Mouse (Mus musculus): ENCODE results near the gene Exoc3l4.

Gene Exoc3l4

DNA sequence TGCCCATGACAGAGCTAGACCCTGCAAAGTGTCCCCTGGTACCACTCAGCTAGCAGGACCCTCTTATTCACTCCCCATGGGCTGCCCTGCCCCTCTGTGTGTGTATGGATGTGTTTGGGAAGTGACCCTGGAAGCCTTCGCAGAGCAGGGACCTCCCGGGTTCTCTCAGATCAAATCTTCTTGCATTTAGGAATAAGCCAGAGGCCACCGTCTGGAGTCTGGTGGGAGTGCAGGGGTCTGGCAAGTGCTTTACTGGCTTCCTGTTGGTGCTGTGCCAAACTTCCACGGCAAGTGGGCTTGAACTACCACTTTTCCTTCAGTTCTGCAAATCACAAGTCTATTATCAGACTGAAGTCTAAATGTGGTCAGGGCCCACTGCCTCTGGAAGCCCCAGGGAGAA lies 37.2 kb downstream of the Exoc3l4 start:
- DNase-seq = peak; percentile 65 to 70

- peak; percentile 51 for DNase-seq
Observed at GRCm38 (mm10) chr12:111454543-111455280, 37.9 kb downstream of the Exoc3l4 start.

- DNase-seq = no peak
Observed at GRCm38 (mm10) chr12:111455311-111455846, 38.6 kb downstream of the Exoc3l4 start.

DNA sequence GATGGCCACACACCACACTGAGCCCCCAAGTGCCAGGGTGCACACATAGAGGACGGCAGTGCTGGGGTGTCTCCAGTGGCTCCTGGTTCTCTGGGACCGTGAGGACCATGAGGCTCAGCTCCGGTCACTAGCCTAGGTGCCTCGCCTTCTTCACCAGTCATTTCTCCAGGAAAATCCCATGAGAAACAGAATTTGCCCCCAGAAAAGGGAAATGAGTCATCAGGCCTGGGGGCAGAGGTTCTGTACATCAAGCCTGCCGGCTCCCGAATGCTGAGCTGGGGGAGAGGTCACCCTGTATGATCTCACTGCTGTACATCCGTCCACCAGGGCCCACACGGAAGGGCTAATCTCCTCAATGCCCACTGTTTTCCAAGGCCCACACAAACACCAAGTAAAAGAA lies 39.0 kb downstream of the Exoc3l4 start:
- no peak for DNase-seq

DNA sequence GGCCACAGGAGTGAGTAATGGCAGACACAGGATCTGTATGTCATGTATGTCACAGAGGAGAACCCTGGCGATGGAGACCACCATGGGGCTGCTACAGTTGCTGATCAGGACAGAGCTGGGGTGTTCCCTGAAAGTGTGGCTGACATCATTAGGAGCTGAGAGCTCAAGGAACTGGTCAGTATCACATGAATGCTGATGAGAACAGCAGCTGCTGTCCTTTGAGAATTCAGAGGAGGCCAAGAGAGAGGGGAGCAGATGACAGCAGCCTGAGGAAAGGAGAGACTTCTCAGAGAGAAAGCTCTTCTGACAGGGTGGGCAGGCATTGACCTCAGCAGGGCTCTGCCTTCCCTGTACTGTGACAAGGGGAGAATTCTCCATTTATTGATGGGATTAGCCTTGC lies 40.9 kb downstream of the Exoc3l4 start:
- DNase-seq = no peak

- DNase-seq = no peak
Observed at GRCm38 (mm10) chr12:111463570-111463969, 46.8 kb downstream of the Exoc3l4 start.

GRCm38 (mm10) chr12:111466369-111466768 lies 49.6 kb downstream of the Exoc3l4 start:
- DNase-seq = no peak

DNA sequence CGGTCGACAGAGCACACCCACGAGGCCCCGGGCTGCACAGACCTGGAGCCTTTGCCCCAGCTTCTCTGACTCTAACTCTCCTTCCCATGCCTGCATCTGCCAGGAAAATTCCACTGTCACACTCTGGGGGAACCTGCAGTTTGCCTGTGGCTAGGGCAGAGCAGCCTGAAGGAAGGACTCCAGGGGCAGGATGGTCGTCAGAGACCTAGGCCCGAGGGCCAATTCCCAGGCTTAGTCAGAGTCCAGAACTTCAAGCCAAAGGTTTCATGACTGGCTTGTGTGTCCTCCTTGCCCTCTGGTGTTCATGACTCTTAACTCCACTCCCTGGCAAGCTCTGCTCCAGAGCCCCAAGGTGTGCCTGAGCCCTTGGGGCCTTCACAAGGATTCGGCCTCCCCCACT lies 51.4 kb downstream of the Exoc3l4 start:
- no peak for DNase-seq

GRCm38 (mm10) chr12:111469507-111469906 lies 52.7 kb downstream of the Exoc3l4 start:
- peak; percentile 87 to 91 for DNase-seq

DNA sequence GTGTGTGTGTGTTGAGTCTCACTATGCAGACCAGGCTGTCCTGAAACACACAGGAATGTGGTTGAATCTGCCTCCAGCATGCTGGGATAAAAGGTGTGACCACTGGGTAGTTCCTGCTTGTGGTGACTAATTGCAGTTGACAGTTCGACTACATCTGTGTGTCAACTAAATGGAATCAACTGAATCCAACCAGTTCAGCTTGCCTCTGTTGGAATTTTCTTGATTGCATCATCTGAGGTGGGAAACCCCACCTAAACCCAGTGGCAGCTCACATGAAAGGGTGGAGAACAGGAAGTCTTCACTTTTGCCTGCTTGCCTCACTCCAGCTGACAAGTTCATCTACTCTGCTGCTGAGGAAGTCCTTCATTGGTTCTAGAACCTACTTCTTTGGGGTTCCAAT lies 54.3 kb downstream of the Exoc3l4 start:
- DNase-seq = no peak

DNA sequence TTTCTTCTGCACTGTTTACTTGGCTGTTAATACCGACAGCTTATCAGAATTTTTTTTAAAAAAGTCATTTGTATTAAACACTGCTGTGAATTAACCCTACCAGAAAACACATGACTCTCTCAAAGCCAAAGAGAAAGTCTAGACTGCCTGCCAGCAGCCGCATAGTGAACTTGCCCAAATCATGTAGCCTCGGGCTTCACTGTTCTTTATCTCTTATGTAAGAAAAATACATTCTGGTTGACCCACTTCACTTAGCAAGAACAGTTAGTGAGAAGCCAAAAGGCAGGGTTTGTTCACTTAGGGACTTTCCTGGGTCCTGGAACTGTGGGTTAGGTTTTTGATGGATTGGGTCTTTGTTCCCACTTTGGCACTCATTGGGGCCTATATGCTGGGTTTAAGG lies 54.9 kb downstream of the Exoc3l4 start:
- DNase-seq = no peak

GRCm38 (mm10) chr12:111472886-111473285 lies 56.1 kb downstream of the Exoc3l4 start:
- peak; percentile 76 to 82 for DNase-seq

GRCm38 (mm10) chr12:111474384-111474783 lies 57.6 kb downstream of the Exoc3l4 start:
- DNase-seq = no peak

DNA sequence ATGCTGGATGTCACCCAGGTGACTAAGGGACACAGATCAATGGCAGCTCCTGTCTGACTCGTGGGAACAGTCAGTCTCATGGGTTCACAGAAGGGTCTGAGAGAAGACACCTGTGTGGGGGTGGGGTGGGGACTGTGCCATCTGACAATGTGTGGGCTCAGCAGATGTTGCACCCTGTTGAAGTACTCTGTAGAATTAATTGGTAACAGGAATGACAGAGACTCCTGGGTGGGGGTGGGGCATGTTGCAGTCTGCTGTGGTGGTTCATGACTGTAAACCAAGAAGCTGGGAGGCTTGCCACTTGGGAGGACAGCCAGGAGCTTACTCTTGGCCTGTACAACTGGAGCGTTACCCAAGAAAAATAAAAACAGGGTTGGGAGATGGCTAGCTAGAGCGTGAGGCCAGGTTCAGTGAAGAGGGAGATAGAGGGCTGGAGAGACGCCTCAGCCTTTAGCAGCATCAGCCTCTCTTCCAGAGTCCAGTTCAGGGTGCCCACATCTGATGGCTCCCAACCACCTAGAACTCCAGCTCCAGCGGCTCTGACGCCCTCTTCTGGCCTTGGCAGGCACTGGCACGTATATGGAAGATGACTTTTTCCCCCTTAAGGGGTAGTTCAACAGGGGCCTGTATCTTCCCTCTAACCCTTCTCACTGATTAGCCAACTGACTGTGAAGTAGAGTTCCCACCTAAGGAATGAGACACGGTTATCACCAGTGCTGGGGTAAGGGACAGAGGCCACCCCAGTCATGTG lies 58.3 kb downstream of the Exoc3l4 start:
- peak; percentile 86 to 88 for DNase-seq

DNA sequence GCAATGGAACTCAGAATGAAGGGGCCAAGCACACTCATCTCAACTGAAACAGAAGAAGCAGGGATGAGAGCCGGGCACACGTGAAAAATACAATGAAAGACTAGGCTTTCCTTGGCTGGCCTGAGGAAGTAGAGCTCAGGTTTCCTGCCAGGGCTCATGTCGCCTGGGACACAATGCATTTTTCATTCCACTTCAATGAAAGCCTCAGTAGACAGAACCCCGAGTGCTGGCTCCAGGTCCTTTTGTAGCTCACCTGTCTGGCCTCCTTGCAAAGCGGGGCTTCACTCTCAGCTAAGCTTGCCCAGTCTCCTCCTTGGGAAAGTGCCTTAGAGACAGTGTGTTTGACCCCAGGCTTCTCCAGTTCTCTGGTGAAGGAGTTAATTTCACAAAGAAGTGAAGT lies 62.1 kb downstream of the Exoc3l4 start:
- no peak for DNase-seq

DNA sequence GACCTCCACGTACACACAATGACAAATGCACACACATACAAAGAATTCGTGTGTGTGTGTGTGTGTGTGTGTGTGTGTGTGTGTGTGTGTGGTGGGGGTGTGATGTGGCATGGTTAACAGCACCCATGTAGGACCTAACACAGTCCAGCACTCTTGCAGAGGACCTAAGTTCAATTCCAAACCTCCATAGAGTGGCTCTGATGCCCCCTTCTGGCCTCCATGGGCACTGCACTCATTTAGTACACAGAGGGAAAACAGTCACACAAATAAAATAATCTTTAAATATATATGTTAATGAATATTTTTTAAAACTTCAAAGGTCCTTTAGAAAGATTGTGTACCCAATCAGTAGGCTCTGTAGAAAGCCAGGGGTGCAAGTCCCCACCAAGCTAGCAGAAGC lies 63.1 kb downstream of the Exoc3l4 start:
- peak; percentile 77 to 85 for DNase-seq
